Mouse (Mus musculus) adrenal gland, postnatal 4 days (tissue): ENCODE measurements at regions not wholly inside any gene's neighbourhood (a gene's known extent, or its start where the extent isn't known, plus 50 kb on each side); places are given as distances from the start of the nearest gene placed in this dataset.

ENCODE experiments used
- DNase-seq, 2 experiments: peaks; one replicate each; pipeline ENCODE4 v3.0.0; 2021 to 2022; ENCODE audit warnings: low spot score in 2 of 2, mixed read lengths in 2 of 2

GRCm38 (mm10) chr11:114178746-114179472 lies 112.1 kb upstream of the Sdk2 start:
- no peak for DNase-seq

- DNase-seq: no peak
Measured at GRCm38 (mm10) chr11:114177789-114178188, 110.9 kb upstream of the Sdk2 start.

- DNase-seq: no peak
Measured at GRCm38 (mm10) chr11:114177281-114177680, 110.4 kb upstream of the Sdk2 start.

DNA sequence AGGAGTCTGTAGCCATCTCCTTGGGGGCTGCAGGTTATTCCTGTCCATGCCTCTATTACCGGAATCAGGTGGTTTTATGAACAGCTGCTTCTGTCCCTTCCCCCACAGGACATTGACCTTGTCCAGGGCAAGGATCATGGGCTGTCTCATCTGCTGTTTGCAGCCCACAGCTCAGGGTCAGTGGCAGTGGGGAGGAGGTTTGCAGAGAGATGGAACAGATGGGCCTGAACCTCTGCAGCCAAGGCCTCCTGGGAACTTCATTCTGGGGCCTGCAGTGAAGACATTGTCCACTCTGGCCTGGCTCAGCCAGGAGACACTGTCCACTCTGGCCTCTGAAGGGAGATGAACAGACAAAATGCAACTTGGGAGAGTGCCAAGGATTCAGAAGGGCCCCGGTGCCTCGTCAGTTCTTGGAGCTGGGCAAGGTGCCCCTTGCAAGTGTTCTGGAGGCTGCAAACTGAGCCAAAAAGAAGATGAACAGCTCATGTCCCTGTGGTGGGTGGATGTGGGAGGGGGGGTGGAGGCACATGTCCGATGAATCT lies 109.9 kb upstream of the Sdk2 start:
- DNase-seq: peak in 1 of 2 experiments; percentile 21

DNA sequence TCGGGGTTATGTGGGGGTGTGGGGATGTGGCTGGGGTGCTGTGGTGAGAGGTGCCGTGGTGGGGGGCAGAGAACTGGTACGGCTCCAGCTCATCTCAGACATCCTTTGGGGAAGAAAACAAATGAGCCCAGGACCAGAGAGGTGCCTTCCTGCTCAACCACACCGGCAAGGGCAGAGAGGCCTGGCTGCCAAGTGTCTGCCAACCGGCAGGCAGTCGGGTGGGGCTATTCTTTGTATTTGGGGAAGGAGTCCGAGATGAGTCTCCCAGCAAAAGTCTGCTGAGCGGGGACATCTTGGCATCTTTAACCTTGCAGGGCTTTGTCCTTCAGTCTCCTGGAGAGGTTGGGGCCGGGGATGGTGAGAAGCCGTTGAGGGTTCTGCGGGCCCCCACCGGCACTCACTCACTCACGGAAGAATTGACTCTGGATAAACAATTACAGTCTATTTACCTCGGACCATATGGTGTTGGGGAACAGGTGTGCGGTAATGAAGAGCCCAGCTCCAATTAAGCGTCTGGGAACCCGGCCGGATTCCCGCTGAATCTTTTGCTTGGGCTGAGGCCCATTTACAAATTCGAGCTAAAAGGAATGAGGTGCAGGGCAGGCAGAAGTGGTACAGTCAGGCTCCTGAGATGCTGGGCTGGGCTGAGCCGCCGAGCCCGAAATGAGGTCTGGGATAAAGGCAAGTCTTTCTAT lies 108.7 kb upstream of the Sdk2 start:
- no peak for DNase-seq

DNA sequence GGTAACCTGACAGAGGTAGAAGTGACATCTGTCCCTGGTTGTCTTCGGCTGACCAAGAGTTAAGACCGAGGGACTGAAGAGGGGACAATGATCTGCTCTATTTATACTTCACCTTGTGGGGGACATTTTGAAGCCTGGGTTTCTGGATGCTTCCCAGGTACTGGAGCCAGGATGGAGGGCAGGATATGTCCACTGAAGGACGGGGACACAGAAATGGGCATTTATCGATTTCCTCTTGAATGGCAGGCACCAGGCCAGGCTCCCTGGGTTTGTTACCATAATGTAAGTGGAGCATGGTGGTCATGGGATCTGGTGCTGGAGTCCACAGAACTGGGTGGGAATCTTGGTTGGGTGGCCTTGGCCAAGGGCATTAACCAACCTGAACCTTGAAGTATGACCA lies 108.0 kb upstream of the Sdk2 start:
- DNase-seq: no peak

- no peak for DNase-seq
Measured at GRCm38 (mm10) chr11:114168231-114168661, 101.4 kb upstream of the Sdk2 start.

DNA sequence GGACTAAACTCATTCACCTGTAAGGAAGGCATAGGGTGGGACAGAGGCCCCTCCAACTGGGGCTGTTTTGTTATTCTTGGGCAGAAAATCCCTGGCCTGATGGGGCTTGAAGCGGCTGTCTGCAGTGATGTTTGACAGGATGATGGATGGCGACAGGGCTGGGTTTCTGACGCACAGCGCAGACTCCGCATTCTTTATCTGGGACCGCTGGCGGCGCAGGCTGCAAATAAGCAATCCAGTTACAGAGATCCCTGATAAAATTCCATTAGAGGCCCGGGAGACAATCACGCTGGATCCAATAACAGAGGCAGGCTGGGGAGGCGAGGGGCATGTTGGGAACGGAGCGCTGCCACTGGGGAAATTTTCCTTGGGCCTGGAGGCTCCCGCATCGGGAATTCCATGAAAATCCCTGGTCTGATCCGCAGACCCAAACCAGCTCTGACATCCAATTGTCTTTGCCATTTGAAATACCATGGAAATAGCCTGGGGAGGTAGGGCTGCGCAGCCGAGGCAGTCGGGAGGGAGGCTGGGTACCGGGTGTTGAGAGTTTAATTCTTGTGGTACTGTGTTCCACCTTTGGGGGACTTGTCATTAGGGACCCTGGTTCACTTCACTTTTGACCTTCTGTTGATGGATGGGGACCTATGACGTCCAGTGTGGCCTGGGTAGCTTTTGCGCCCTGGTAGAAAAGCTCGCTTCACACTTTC lies 99.0 kb upstream of the Sdk2 start:
- DNase-seq: no peak

- DNase-seq: no peak
Measured at GRCm38 (mm10) chr11:114152716-114153115, 85.9 kb upstream of the Sdk2 start.

DNA sequence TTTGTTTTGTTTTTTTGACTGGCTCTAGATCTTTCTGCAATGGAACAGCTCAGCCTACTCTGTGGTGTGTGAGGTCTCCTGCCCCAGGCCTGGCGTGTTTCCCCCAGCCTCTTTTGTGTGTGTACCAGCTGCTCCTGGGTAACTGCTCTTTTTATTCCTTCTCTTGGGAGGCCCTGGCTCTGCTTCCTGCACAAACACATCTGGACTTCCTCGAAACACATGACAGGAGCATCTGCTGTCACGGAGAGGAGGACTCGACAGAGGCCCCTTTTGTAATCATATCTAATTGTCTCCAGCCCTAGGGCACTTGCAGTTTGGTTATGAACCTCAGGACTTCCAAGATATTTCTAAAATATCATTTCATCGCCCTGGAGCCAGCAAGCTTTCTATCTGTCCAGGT lies 79.5 kb upstream of the Sdk2 start:
- DNase-seq: no peak

- DNase-seq: no peak
Measured at GRCm38 (mm10) chr11:114129270-114129669, 62.4 kb upstream of the Sdk2 start.

DNA sequence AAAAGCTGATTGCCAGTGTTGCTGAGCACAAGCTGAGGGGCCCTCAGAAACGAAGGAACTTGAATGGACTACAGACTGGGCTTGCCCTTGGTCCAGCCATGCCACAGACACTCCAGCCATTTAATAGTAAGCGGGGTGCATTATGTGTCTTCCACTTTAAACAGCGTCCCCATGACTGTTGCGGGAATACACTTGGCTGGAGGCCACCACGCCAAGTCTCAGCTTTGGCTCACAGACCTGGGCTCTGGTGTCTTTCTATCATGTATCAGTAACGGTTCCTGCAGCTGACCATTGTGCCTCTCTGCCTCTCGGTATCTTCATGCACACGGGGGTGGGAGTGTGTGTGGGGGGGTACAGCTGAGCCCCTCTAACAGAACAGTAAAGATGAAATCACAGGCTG lies 62.0 kb upstream of the Sdk2 start:
- no peak for DNase-seq

- DNase-seq: no peak
Measured at GRCm38 (mm10) chr11:114127426-114127825, 60.6 kb upstream of the Sdk2 start.

GRCm38 (mm10) chr11:114122175-114122574 lies 55.3 kb upstream of the Sdk2 start:
- DNase-seq: no peak

GRCm38 (mm10) chr11:114119135-114119534 lies 52.3 kb upstream of the Sdk2 start:
- no peak for DNase-seq
